Mouse (Mus musculus): Measurements from ENCODE around the gene Sh2d4b. TPM values are rescaled to one million over a fixed set of nuclear protein-coding genes. Genes with fewer than 3 reads are reported as not detected.

The Sh2d4b gene
- polyA plus RNA-seq, 1 experiment = 0.09 TPM

- no peaks in the 10 kb centered on the region for H3K79me3 ChIP-seq (ENCODE audit: low read depth)
- no peak overlapping the region for H3ac ChIP-seq (ENCODE audit: control insufficient read depth, insufficient read length, low read depth)
- no peaks in the 10 kb centered on the region for H3K27me3 ChIP-seq (ENCODE audit: control insufficient read depth, insufficient read depth, insufficient read length)
- no peak overlapping the region for H3K4me3 ChIP-seq (ENCODE audit: insufficient read depth, poor library complexity, severe bottlenecking)
- TF ChIP-seq FOSL1 (IDR thresholded peaks at IDR 0.05; ENCODE audit: insufficient read depth, low read length, poor library complexity, severe bottlenecking) (no peak), MYOG (IDR thresholded peaks at IDR 0.05; ENCODE audit: control insufficient read depth, extremely low read depth, insufficient read length) (no peak), CEBPB (IDR thresholded peaks at IDR 0.05; ENCODE audit: low read depth) (no peak), MAX (IDR thresholded peaks at IDR 0.05) (no peak), CTCF (IDR thresholded peaks at IDR 0.05; ENCODE audit: control insufficient read depth, insufficient read depth, insufficient read length) (no peak), MYOD1 (IDR thresholded peaks at IDR 0.05; ENCODE audit: control insufficient read depth, insufficient read length, low read depth) (no peak), USF1 (IDR thresholded peaks at IDR 0.05; ENCODE audit: low read depth) (no peak)
- no peaks in the 10 kb centered on the region for H3K79me2 ChIP-seq (ENCODE audit: control insufficient read depth, insufficient read depth)
- no peaks in the 10 kb centered on the region for H3K36me3 ChIP-seq (ENCODE audit: control insufficient read depth, insufficient read depth)
Observed at GRCm38 (mm10) chr14:40837397-40837796, 55.7 kb downstream of the Sh2d4b start.

GRCm38 (mm10) chr14:40830505-40830904, 62.6 kb downstream of the Sh2d4b start:
- H3K4me3 ChIP-seq (ENCODE audit: insufficient read depth, poor library complexity, severe bottlenecking) = no peak overlapping the region
- H3K79me3 ChIP-seq (ENCODE audit: low read depth) = no peaks in the 10 kb centered on the region
- H3K36me3 ChIP-seq (ENCODE audit: control insufficient read depth, insufficient read depth) = no peaks in the 10 kb centered on the region
- TF ChIP-seq MYOG (IDR thresholded peaks at IDR 0.05; ENCODE audit: control insufficient read depth, extremely low read depth, insufficient read length) = no peak
- no peak for TF ChIP-seq MYOD1 (IDR thresholded peaks at IDR 0.05; ENCODE audit: control insufficient read depth, insufficient read length, low read depth)
- TF ChIP-seq CTCF (IDR thresholded peaks at IDR 0.05; ENCODE audit: control insufficient read depth, insufficient read depth, insufficient read length) = no peak
- no peak for TF ChIP-seq FOSL1 (IDR thresholded peaks at IDR 0.05; ENCODE audit: insufficient read depth, low read length, poor library complexity, severe bottlenecking)
- TF ChIP-seq CEBPB (IDR thresholded peaks at IDR 0.05; ENCODE audit: low read depth) = no peak
- TF ChIP-seq USF1 (IDR thresholded peaks at IDR 0.05; ENCODE audit: low read depth) = no peak
- TF ChIP-seq MAX (IDR thresholded peaks at IDR 0.05) = no peak
- H3K27me3 ChIP-seq (ENCODE audit: control insufficient read depth, insufficient read depth, insufficient read length) = no peaks in the 10 kb centered on the region
- H3ac ChIP-seq (ENCODE audit: control insufficient read depth, insufficient read length, low read depth) = no peak overlapping the region
- H3K79me2 ChIP-seq (ENCODE audit: control insufficient read depth, insufficient read depth) = no peaks in the 10 kb centered on the region

- H3K79me3 ChIP-seq (ENCODE audit: low read depth) = no peaks in the 10 kb centered on the region
- H3ac ChIP-seq (ENCODE audit: control insufficient read depth, insufficient read length, low read depth) = no peak overlapping the region
- H3K4me3 ChIP-seq (ENCODE audit: insufficient read depth, poor library complexity, severe bottlenecking) = no peak overlapping the region
- TF ChIP-seq USF1 (IDR thresholded peaks at IDR 0.05; ENCODE audit: low read depth) (no peak), CEBPB (IDR thresholded peaks at IDR 0.05; ENCODE audit: low read depth) (no peak)
- no peaks in the 10 kb centered on the region for H3K27me3 ChIP-seq (ENCODE audit: control insufficient read depth, insufficient read depth, insufficient read length)
- no peaks in the 10 kb centered on the region for H3K36me3 ChIP-seq (ENCODE audit: control insufficient read depth, insufficient read depth)
- H3K79me2 ChIP-seq (ENCODE audit: control insufficient read depth, insufficient read depth) = no peaks in the 10 kb centered on the region
Observed at GRCm38 (mm10) chr14:40830094-40830493, 63.0 kb downstream of the Sh2d4b start.

GRCm38 (mm10) chr14:40818051-40818450, 75.0 kb downstream of the Sh2d4b start:
- Histone ChIP-seq H3K4me3 (ENCODE audit: insufficient read depth, poor library complexity, severe bottlenecking) (no peak overlapping the region), H3K36me3 (ENCODE audit: control insufficient read depth, insufficient read depth) (no peaks in the 10 kb centered on the region), H3K79me3 (ENCODE audit: low read depth) (no peaks in the 10 kb centered on the region), H3ac (ENCODE audit: control insufficient read depth, insufficient read length, low read depth) (no peak overlapping the region), H3K27me3 (ENCODE audit: control insufficient read depth, insufficient read depth, insufficient read length) (no peaks in the 10 kb centered on the region), H3K79me2 (ENCODE audit: control insufficient read depth, insufficient read depth) (no peaks in the 10 kb centered on the region)
- TF ChIP-seq MAX (IDR thresholded peaks at IDR 0.05) (no peak), MYOD1 (IDR thresholded peaks at IDR 0.05; ENCODE audit: control insufficient read depth, insufficient read length, low read depth) (no peak), FOSL1 (IDR thresholded peaks at IDR 0.05; ENCODE audit: insufficient read depth, low read length, poor library complexity, severe bottlenecking) (no peak), USF1 (IDR thresholded peaks at IDR 0.05; ENCODE audit: low read depth) (no peak), MYOG (IDR thresholded peaks at IDR 0.05; ENCODE audit: control insufficient read depth, extremely low read depth, insufficient read length) (no peak), CEBPB (IDR thresholded peaks at IDR 0.05; ENCODE audit: low read depth) (no peak), CTCF (IDR thresholded peaks at IDR 0.05; ENCODE audit: control insufficient read depth, insufficient read depth, insufficient read length) (no peak)

- Histone ChIP-seq H3K79me3 (ENCODE audit: low read depth) (no peaks in the 10 kb centered on the region), H3K36me3 (ENCODE audit: control insufficient read depth, insufficient read depth) (no peaks in the 10 kb centered on the region), H3K4me3 (ENCODE audit: insufficient read depth, poor library complexity, severe bottlenecking) (no peak overlapping the region), H3K79me2 (ENCODE audit: control insufficient read depth, insufficient read depth) (no peaks in the 10 kb centered on the region), H3ac (ENCODE audit: control insufficient read depth, insufficient read length, low read depth) (no peak overlapping the region), H3K27me3 (ENCODE audit: control insufficient read depth, insufficient read depth, insufficient read length) (no peaks in the 10 kb centered on the region)
- TF ChIP-seq MYOG (IDR thresholded peaks at IDR 0.05; ENCODE audit: control insufficient read depth, extremely low read depth, insufficient read length) (no peak), FOSL1 (IDR thresholded peaks at IDR 0.05; ENCODE audit: insufficient read depth, low read length, poor library complexity, severe bottlenecking) (no peak)
Observed at GRCm38 (mm10) chr14:40816715-40817114, 76.4 kb downstream of the Sh2d4b start.

GRCm38 (mm10) chr14:40791606-40792005, 101.5 kb downstream of the Sh2d4b start:
- Histone ChIP-seq H3K79me3 (ENCODE audit: low read depth) (no peaks in the 10 kb centered on the region), H3K27me3 (ENCODE audit: control insufficient read depth, insufficient read depth, insufficient read length) (no peaks in the 10 kb centered on the region), H3ac (ENCODE audit: control insufficient read depth, insufficient read length, low read depth) (no peak overlapping the region), H3K79me2 (ENCODE audit: control insufficient read depth, insufficient read depth) (no peaks in the 10 kb centered on the region), H3K36me3 (ENCODE audit: control insufficient read depth, insufficient read depth) (no peaks in the 10 kb centered on the region), H3K4me3 (ENCODE audit: insufficient read depth, poor library complexity, severe bottlenecking) (no peak overlapping the region)
- no peak for TF ChIP-seq MYOG (IDR thresholded peaks at IDR 0.05; ENCODE audit: control insufficient read depth, extremely low read depth, insufficient read length)
- TF ChIP-seq CEBPB (IDR thresholded peaks at IDR 0.05; ENCODE audit: low read depth) = no peak
- TF ChIP-seq CTCF (IDR thresholded peaks at IDR 0.05; ENCODE audit: control insufficient read depth, insufficient read depth, insufficient read length) = no peak
- no peak for TF ChIP-seq FOSL1 (IDR thresholded peaks at IDR 0.05; ENCODE audit: insufficient read depth, low read length, poor library complexity, severe bottlenecking)
- TF ChIP-seq MAX (IDR thresholded peaks at IDR 0.05) = no peak
- no peak for TF ChIP-seq USF1 (IDR thresholded peaks at IDR 0.05; ENCODE audit: low read depth)
- TF ChIP-seq MYOD1 (IDR thresholded peaks at IDR 0.05; ENCODE audit: control insufficient read depth, insufficient read length, low read depth) = no peak

Data from C2C12 (cell line).